Mouse (Mus musculus) embryonic fibroblast, embryonic 13.5 days (primary cell): ENCODE data around the gene Igfbp1. TPM values are rescaled to one million over a fixed set of nuclear protein-coding genes. Genes with fewer than 3 reads are reported as not detected.

Source experiments
- H3K27ac ChIP-seq: 2 replicates; pipeline ENCODE4 v1.5.1; 2012; ENCODE audit warnings: low read length, control low read depth, inconsistent platforms; ENCODE audit not compliant: insufficient read depth
- H3K4me1 ChIP-seq: 2 replicates; pipeline ENCODE4 v1.6.1; 2011; ENCODE audit warnings: low read length; ENCODE audit not compliant: control insufficient read depth, insufficient read depth
- H3K4me3 ChIP-seq: 2 replicates; pipeline ENCODE4 v1.5.1; 2011; ENCODE audit warnings: mild to moderate bottlenecking, control low read depth, low read length; ENCODE audit not compliant: insufficient read depth
- CTCF ChIP-seq: IDR thresholded peaks from 2 replicates; pipeline ENCODE4 v1.5.1; 2011; ENCODE audit warnings: mild to moderate bottlenecking, control low read depth, low read length, moderate library complexity, borderline replicate concordance; ENCODE audit not compliant: insufficient read depth
- POLR2A ChIP-seq: IDR thresholded peaks from 2 replicates; pipeline ENCODE4 v1.6.1; 2011; ENCODE audit warnings: low read depth, mild to moderate bottlenecking, control low read depth, low read length, moderate library complexity
- polyA plus RNA-seq: library from polyadenylated mRNA; stranded (reverse); fragments of >200 nt; gene quantifications from 2 replicates; pipeline ENCODE4 v1.2.4, GENCODE M21; 2011; ENCODE audit warnings: low read depth; ENCODE audit not compliant: missing spikeins, insufficient read length

The Igfbp1 gene
- not detected in 2 replicates for polyA plus RNA-seq

DNA sequence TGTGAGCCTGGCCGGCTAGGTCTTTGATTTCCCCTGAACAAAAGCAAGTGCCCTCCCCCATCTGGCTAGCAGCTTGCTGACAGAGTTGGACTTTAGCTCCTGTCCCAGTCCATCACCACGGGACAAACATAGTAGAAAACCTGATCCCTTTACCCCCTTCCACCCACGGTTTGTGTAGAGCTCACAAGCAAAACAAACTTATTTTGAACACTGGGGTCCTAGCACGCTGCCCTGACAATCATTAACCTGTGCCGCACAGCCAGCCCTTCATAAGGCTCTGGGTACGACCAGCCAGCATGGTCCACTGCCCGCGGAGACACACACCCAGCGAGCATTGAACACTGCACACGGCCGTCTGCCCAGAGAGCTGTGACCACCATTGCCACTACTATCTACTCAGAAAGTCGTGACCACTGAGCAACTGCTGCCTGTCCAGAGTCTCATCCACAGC is at the start of gene Igfbp1:
TSS of gene Igfbp1 (plus strand) at position 292 of the 451 bp plus-strand sequence.
- H3K27ac ChIP-seq, result no peak within 1 kb of the TSS
- no peak for TF ChIP-seq CTCF
- no peak for TF ChIP-seq POLR2A
- H3K4me1 ChIP-seq, result no peaks in the 10 kb centered on the region
- no peak within 1 kb of the TSS for H3K4me3 ChIP-seq

DNA sequence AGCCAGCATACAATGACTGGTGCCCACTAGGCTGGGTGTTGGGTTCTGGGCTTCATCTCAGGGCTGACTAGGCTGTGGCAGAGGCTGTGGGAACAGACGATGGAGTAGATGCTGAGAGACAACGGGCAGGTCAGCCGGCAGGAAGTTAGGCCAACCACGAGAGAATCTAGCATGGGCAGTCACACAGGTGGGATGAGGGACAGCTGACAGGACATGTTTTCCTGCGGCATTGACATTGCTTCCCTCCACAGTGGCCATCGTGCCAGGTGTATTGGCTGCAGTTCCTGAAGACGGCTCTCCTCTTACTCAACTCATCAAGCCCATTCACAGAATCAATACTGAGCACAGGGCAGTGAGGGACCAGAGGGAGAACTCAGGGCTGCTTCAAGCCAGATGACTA is 49.6 kb upstream of the Igfbp1 start:
- Histone ChIP-seq H3K27ac (no peak overlapping the region), H3K4me3 (no peak overlapping the region), H3K4me1 (peaks cover 2% of the 10 kb centered on the region; the same call in 1 of the 2 replicates)
- no peak for TF ChIP-seq CTCF
- TF ChIP-seq POLR2A, result no peak

DNA sequence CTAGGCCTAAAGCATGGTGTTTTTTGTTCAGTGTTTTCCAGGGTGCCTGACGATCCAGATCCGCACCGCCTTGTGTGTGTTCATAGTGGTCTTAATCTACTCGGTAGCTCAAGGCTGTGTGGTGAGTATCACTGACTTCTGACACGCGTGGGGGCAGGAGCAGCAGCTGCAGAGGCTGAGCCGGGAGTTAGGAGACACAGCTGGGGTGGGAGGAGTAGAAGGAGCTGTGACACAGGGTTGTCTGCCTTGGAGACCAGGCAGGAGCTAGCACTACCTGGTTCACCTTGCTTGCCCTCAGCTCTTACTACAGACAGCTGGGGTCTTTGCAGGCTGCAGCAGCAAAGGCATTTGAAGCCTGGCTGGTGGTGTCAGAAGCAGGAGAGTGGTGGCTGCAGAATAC is 48.1 kb upstream of the Igfbp1 start:
- Histone ChIP-seq H3K27ac (no peak overlapping the region), H3K4me1 (peaks cover 2% of the 10 kb centered on the region; the same call in 1 of the 2 replicates), H3K4me3 (no peak overlapping the region)
- TF ChIP-seq CTCF (no peak), POLR2A (no peak)

DNA sequence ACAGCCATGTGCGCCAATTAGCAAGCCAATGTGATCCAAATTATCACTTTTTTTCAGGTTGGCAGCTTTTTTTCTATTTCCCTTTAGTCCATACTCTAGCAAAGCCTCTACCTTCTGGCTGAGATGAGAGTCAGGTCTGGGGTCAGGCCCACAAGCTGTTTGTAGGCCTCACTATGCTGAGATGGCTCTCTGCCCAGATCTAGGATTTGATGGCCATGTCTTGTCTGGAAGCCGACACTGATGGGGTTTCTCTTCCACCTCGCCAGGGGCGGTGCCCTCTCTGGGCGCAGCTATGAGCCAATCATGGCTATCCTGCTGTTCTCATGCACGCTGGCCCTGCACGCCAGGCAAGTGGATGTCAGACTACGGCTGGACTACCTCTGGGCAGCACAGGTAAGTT is 47.1 kb upstream of the Igfbp1 start:
- no peaks in the 10 kb centered on the region for H3K4me1 ChIP-seq
- no peak overlapping the region for H3K4me3 ChIP-seq
- TF ChIP-seq POLR2A (no peak), CTCF (no peak)
- H3K27ac ChIP-seq, result no peak overlapping the region

DNA sequence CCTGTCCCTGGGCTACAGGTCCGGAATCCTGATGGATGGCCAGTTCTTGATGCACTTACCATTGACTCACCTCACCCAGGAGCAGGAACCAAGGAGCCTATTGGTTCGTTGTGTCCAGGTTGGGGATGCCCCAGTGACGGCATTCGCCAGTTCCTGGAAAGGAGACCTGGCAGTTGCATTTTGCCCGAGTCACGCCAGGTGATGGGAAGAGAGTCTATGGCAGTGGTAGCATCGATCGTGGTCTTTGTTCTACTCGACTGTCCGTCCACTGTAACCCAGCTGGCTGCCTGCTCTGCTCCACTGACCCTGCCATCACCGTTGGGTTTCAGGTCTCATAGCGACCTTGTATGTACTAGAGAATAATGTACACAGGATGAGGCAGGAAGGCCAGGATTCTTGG is 45.2 kb upstream of the Igfbp1 start:
- TF ChIP-seq POLR2A (no peak), CTCF (no peak)
- Histone ChIP-seq H3K4me3 (no peak overlapping the region), H3K27ac (no peak overlapping the region), H3K4me1 (no peaks in the 10 kb centered on the region)

DNA sequence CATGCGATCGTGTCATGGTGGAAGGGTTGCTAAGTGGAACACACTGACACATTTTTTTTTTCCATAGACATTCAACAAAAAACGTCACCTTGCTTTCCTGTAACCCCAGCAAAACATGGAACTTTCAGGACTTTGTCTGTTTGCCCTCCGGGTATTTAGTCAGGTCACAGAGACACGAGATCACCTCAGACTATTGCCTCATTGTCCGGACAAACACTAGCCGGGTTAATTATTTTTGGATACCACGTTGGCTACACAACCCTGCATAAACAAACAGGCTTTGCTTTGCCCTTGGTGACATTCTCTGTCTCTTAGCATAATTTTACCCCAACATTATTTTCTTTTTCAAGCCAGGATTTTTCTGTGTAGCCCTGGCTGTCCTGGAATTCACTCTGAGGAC is 44.5 kb upstream of the Igfbp1 start:
- Histone ChIP-seq H3K4me1 (no peaks in the 10 kb centered on the region), H3K4me3 (no peak overlapping the region), H3K27ac (no peak overlapping the region)
- TF ChIP-seq POLR2A, result no peak
- TF ChIP-seq CTCF, result no peak

DNA sequence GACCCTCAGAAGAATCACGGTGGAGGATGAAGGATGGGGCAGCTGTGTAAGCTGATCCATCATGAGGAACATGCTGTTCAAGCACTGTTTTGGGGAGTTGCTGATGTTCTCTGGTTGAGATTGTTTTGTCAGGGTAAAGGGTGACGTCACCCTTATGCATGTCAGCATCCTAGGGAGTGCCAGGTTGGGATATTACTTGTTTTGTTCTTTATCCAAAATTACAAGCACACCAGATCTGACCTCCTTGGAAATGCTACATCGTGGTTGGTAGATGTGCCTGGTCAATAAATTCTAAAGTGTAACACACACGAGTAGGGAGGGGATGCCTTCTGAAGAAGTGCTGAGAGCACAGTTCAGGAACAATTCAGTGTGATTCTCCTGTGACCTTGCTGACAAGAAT is 41.2 kb upstream of the Igfbp1 start:
- TF ChIP-seq CTCF (no peak), POLR2A (no peak)
- Histone ChIP-seq H3K27ac (no peak overlapping the region), H3K4me1 (no peaks in the 10 kb centered on the region), H3K4me3 (no peak overlapping the region)

DNA sequence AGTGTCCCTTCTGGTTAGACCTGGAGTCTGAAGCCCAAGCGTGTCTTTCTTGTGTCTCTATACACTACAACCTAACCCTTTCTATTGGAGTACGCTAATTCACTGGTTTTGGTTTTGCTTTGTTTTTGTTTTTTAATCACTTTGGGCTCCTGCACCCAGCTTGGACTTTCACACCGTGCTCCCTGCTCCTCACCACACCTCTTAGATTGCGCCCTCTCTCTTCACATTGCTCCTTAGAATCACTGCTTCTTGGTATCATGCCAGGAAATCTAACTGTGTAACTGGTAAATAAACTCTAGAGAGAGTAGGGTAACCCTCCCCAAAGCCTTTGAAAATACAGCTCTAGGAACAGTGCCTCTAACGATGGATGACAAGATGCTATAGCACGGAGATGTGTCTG is 39.4 kb upstream of the Igfbp1 start:
- no peak for TF ChIP-seq POLR2A
- no peak for TF ChIP-seq CTCF
- Histone ChIP-seq H3K27ac (no peak overlapping the region), H3K4me1 (no peaks in the 10 kb centered on the region)

DNA sequence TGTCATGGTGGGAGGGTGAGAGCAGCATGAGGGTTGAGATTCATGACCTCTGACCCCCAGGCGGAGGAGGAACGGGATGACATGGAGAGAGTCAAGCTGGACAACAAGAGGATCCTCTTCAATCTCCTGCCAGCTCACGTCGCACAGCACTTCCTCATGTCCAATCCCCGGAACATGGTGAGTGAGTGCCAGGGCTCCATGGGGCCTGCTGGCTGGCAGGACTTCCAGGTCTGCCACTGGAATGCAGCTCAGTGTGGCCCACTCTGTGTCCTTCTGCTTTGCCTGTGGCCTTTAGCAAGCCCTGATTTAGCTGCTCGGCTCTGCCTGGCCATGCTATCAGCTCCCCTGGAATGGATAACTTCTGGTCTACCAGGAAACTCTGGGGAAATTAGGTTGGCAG is 37.4 kb upstream of the Igfbp1 start:
- TF ChIP-seq POLR2A (no peak), CTCF (no peak)
- no peak overlapping the region for H3K27ac ChIP-seq
- no peak overlapping the region for H3K4me3 ChIP-seq
- H3K4me1 ChIP-seq, result no peaks in the 10 kb centered on the region

More for the DNA sequence above, 39.4 kb upstream of the Igfbp1 start:
- no peak overlapping the region for H3K4me3 ChIP-seq

DNA sequence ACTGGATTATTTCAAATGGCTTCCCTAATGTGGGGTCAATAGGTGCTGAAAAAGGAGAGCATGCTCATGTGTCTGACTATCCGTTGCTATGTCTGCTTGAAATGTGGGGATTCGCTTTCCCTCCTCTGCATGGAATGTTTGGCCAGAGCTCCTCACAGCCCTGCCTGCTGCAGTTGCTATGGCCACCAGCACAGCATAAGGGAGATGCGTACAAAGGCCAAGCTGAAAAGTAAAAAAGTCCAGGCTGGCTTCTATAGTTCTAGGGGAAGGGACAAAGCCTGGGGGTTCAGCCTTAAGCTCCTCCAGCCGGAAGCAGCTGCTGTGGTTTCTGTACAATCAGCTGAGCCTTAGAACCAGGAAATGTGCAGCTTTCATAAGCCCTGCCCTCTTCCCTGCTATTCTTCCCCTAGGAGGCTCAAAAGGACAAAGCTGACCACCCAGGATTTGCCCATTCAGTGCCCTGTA is 36.9 kb upstream of the Igfbp1 start:
- H3K27ac ChIP-seq, result no peak overlapping the region
- H3K4me3 ChIP-seq, result no peak overlapping the region
- no peak for TF ChIP-seq POLR2A
- no peak for TF ChIP-seq CTCF
- H3K4me1 ChIP-seq, result no peaks in the 10 kb centered on the region
